Mouse (Mus musculus): Measurements from ENCODE around the gene Hsph1.

GRCm38 (mm10) chr5:149649499-149650178, 13.5 kb upstream of the Hsph1 start:
- TF ChIP-seq POLR2A (IDR thresholded peaks at IDR 0.05; ENCODE audit: low read depth, low read length) = no peak
- no peak for TF ChIP-seq USF1 (IDR thresholded peaks at IDR 0.05; ENCODE audit: low read depth, low read length)
- no peak for TF ChIP-seq GABPA (IDR thresholded peaks at IDR 0.05; ENCODE audit: insufficient replicate concordance, low read depth, low read length)
- no peak for TF ChIP-seq CTCF (conservative IDR thresholded peaks at IDR 0.05 in 1 of 2, IDR thresholded peaks at IDR 0.05 in 1 of 2; ENCODE audit: low read depth in 2 of 2, low read length in 2 of 2)
- TF ChIP-seq RAD21 (IDR thresholded peaks at IDR 0.05; ENCODE audit: low read depth, low read length) = no peak
- TF ChIP-seq TBP (conservative IDR thresholded peaks at IDR 0.05; ENCODE audit: low read depth, low read length) = no peak
- no peak for TF ChIP-seq NRF1 (IDR thresholded peaks at IDR 0.05; ENCODE audit: low read depth, low read length)
- TF ChIP-seq TCF12 (IDR thresholded peaks at IDR 0.05; ENCODE audit: low read depth, low read length) = no peak
- no peak for TF ChIP-seq BHLHE40 (IDR thresholded peaks at IDR 0.05; ENCODE audit: low read depth, low read length)
- no peak for TF ChIP-seq NELFE (IDR thresholded peaks at IDR 0.05; ENCODE audit: low read depth, low read length)
- no peak for TF ChIP-seq RCOR1 (conservative IDR thresholded peaks at IDR 0.05; ENCODE audit: low read depth, low read length)

All from CH12.LX (cell line).